In the genomic region with DNA sequence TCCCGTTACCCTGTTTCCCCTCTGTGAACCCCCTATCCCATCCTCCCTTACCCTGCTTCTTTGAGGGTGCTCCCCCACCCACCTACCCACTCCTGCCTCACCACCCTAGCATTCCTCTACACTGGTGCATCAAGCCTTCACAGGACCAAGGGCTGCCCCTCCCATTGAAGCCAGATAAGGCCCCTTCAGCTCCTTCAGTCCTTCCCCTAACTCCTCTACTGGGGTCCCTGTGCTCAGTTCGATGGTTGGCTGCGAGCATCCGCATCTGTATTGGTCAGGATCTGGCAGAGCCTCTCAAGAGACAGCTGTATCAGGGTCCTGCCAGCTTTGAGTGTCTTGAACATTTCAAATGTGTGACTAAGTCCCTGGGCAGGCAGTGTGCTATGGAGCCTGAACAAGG, we compare ENCODE assay signal across 13 mouse cellular contexts. TPM values are rescaled to one million over a fixed set of nuclear protein-coding genes. Genes with fewer than 3 reads are reported as not detected.
"Had no signal": no experiment of that assay in that cellular context is flagged by ENCODE, and none has a peak within 500 bp of the region (broad histone marks: within the 10 kb centered on the region; RNA-seq: fewer than 3 reads in every experiment).

No protein-coding gene starts in this region.

RNA-seq across cellular contexts. Expression of gene Gm5426, which starts 2.9 kb away (rescaled TPM):
- total RNA-seq: gastrocnemius, adult 18-20 months; gastrocnemius, adult 8-10 months; gastrocnemius, postnatal 4 days; granulocyte monocyte progenitor cell, adult 5-6 weeks; heart, adult 2 months; heart, postnatal 25 days; heart, postnatal 4 days; layer of hippocampus, adult 2 months; layer of hippocampus, postnatal 10 days; layer of hippocampus, postnatal 25 days; left cerebral cortex, adult 2 months; left cerebral cortex, postnatal 14 days; left cerebral cortex, postnatal 36 days had no signal
